Mouse (Mus musculus) 416B (cell line): ENCODE results near the gene Ankrd6.
"Not testable (repeated sequence)": the region's sequence is repeated elsewhere in the genome, so short reads cannot be mapped to it uniquely, and the experiment has no call there.

Experiments used
- DNase-seq: peaks from one replicate; pipeline ENCODE4 v3.0.0; 2011; ENCODE audit warnings: low read depth

Ankrd6 gene

DNA sequence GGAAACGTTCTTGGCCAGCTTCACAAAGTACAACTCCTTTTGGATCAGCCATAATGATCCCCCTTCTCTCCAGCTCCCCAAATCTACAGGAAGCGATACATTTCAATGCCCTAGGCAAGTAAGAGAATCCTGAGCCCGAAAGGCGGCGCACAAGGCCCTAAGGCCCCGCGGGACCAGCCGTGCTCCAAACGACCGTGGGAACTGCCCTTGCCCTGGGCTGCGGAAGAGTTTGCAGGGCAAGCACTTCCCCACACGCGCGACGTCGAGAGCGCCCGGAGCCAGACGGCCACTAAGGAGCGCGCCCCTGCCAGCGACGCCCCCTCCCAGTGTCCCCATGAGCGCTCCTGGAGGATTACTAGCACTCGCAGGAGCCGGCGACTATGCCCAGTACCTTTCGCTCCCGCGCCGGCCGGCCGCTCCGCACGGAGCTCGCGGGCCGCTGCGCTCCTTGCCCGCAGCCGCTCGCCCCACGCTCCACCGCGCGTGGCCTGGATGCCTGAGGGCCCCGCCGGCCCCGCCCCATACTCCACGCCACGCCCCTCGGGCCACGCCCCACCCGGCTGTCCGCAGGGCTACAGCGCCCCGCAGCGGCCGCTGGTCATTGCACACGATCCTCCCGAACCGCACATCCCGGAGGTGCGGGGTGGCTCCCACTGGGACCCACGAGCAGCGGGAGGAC, at the start of gene Ankrd6:
Gene Ankrd6 (minus strand): TSS at position 486 of the 679 bp plus-strand sequence.
- no peak for DNase-seq

DNA sequence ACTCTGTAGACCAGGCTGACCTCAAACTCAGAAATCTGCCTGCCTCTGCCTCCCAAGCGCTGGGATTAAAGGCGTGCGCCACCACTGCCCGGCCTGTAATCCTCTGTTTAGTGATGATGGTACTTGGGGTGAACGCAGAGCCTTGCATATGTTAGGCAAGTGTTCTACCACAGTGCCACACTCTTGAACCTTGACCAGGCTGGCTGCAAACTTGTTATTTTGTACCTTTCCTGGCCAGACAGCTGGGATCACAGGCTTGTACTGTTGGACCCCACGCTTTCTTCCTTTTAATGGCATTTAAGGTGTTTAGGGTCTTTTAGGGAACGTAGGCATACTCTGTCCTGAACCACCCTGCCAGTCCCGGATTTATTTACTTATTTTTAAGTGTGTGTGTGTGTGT, 48.4 kb upstream of the Ankrd6 start:
- DNase-seq: no peak

DNA sequence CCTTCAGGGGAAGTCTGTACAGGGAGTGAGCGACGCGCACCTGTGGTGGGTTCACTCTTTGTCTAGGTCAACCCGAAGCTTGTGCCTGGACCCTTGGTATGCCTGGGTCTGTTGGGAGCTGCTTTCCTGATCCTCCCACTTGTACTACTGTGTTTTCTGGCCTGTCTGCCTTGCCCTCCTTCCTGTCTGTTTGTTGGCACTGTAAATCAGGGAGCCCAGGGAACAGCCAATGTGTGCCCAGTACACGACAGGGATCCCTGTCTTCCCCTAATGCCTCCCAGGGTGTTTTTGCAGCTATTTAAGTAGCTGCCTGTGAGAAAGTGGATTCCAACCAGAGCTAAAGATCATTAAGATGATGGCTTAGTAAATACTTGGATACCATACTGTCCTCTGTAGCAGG, 46.9 kb upstream of the Ankrd6 start:
- no peak for DNase-seq

DNA sequence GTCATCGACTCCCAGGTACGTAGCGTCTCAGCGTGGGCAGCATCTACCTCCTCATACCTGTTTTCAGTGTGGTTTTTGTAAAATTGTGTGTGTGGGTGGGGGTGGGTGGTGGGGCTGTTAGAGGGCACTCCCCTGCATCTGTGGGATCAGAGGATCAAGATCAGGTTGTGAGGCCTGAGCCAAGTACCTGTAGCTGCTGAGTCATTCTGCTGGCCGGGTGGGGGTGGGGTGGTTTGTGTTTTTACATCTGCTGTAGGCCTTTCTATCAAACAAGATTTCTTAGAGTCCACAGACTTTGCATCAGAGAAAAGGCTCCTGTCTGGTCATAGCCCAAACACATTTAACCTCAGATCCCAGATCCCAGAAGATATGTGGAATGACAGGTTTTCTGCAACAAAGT, 45.4 kb upstream of the Ankrd6 start:
- no peak for DNase-seq

DNA sequence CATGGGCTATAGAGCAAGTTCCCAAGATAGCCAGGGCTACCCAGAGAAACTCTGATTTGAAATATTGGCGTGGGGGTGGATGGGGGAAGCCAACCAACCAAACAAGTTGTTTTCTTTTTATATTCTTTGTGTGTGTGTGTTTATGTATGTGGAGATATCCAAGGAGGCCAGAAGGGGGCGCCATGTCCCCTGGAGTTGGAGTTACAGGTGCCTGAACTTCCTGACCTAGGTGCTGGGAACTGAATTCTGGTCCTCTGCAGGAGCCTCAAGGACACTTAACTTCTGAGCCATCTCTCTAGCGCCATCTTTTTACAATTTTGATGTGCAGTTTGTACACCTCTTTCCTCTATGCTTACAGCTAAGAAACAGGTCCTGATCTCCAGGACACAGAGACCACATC, 43.5 kb upstream of the Ankrd6 start:
- no peak for DNase-seq

DNA sequence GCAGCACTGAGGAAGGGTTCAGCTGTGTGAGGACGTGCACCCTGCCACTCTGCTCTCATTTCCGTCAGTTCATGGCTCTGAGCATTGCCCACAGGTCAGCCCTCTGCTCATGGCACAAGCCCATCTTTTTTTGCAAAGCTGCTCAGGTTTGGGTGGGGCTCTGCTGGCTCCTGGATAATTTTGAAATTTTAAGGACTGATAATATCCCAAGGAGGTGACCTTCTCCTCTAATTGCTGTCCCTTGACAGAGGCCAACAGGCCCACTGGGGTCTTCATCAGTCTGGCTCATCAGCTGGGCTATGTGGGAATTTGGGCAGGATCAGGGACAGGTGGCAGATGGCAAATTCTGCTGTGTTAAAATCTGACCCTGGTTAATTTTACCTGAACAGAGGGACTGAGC, 38.7 kb upstream of the Ankrd6 start:
- DNase-seq: no peak

DNA sequence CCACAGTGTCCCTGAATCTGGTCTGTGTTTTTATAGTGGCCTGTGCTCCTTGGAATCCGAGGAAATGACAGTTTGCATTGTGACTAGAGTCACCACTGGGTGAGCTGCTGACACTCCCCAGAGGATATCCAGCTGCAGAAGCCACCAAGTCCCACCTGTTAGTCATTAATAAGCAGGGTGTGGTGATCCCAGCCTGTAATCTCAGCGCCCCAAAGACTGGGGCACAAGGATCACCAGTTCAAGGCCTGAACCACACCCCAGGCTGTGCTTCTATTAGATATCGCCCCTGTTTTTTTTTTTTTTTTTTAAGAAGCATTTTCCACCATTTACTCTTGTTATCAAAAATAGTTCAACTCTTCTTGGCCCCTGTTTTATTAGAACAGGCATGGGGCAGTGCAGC, 36.4 kb upstream of the Ankrd6 start:
- no peak for DNase-seq

DNA sequence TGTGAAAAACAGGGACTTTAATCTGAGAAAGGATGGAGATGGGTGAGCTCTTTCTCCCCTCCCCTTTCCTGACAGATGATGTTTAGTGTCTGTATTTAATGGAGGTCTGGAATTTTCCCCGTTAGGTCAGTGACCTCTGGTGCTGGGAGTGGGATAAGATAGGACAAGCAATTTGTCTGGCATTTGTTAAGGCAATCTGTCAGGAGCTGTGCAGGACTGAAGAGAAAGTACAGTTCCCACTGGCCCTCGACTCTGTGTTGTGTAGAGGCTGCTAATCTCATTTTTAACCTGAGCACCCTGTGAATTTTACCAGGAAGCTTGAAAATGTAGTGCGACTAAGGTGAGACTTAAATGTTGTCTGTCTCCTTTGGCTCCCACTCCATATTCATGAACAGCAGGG, 35.0 kb upstream of the Ankrd6 start:
- DNase-seq: no peak

DNA sequence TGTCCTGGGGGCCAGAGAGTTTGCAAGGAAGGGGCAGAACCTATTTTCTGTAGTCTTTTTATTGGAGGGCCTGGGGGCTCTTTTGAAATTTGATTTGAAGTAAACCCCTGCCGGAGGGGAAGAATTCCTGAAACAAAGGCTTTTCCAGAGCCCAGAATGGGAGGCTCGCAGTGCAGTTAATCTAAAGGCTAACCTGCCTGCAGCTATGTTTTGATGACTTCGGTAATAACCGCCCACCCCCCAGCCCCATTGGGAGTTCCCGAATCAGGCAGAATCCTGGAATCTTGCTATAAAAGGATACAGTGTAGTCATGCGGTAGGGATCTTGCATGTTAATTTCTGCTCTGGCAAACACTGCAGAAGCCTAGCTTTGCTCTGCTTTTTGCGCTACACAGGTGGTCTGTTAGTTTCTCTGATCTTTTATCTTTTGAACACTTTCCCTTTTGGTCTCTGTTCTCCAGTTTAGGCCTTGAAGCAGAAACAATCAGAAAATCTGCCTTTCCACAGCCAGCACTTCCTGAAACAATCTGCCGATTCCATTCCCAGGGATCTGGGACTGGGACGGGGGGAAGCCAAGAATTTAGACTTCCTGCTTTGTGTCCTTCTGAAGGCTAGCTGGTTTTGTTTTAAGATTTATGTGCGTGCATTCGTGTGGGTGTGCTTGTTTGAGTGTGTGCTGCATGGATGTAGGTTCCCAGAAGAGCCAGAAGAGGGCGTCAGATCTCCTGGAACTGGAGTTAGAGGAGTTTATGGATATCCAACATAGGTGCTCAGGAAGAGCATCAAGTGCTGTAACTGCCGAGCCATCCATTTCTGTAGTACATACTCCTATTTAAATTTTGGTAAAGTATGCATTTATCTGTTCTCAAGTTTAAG, 34.4 kb upstream of the Ankrd6 start:
- DNase-seq: no peak

DNA sequence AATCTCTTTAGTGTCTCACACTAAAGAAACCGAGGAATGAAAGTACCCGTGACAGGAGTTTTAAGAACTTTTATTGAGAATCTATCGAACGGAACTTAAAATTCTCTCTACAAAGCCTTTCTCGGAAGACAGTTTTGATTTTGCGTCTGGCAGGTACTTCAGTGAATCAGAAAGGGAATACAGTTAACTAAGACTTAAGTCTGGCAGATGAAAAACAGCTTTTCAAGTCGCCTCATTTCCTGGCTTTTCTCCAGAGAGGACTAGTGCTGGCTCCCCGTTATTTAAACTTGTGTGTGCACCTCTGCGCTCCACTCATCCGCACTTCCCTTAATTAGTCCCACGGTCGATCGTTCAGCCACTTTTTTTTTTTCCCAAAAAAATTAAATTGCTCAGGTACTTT, 33.6 kb upstream of the Ankrd6 start:
- no peak for DNase-seq

DNA sequence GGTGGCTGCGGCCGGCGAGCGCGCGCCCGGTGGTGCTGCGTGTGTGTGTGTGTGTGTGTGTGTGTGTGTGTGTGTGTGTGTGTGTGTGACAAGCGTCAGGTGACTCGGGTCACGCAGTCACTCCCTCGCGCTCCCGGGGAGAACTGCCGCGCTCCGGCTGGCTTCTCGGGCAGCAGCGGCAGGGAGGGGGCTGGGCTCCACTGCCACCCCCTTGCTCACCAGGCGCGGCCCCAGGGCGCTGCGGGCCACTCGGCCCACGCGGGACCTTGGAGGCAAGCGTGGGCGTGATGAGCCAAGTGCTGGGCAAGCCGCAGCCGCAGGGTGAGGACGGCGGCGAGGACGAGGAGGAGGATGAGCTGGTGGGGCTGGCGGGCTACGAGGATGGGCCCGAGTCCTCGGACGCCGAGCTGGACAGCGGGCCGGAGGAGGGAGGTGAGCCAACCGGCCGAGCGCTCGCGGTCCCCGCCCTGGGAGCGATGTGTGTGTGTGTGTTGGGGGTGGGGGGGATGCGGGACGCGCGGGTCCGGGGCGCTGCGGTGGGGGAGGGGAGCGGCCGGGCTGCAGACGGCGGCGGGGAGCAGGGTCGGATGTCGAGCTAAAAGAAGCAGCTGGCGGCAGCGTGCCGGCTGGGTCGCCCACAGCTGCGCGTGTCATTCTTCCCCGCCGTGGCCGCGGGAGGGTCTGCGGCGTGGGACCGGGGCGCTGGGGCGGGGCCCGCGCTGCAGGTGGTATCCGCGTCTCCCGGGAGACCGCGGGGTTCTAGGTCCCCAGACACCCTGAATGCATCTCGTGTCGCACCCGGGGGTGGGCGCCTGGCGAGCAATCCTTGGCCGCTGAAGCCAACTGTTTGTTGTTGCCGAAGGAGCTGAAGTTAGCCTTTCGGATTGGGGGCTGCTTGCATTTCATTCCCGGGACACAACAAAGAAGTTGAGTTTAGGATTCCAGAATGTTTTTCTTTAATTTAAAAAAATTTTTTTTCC, 32.8 kb upstream of the Ankrd6 start:
- no peak for DNase-seq

DNA sequence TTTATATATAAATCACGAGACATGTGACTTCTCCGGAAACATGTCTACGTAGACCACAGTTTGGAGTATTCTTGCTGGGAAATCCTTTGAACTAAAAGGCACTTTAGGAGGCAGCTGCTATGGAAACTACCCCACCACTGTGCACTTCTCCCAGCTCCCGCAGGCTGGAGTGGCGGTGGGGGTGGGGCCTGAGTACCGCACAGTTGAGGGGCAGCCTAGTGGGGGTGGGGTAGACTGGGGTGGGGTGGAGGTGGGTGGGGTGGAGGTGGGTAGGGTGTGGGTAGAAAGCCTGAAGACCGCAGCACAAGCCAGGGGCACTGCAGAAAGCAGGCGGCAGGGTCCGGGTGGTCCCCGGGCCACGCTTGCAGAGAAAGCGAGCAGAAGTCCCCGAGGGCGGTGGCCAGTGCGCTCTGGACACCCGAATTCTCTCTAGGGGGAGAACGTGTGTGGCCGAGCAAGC, 32.1 kb upstream of the Ankrd6 start, which contains the start of gene Rragd:
Gene Rragd (plus strand): TSS at position 322 of the 460 bp plus-strand sequence.
- no peak for DNase-seq

DNA sequence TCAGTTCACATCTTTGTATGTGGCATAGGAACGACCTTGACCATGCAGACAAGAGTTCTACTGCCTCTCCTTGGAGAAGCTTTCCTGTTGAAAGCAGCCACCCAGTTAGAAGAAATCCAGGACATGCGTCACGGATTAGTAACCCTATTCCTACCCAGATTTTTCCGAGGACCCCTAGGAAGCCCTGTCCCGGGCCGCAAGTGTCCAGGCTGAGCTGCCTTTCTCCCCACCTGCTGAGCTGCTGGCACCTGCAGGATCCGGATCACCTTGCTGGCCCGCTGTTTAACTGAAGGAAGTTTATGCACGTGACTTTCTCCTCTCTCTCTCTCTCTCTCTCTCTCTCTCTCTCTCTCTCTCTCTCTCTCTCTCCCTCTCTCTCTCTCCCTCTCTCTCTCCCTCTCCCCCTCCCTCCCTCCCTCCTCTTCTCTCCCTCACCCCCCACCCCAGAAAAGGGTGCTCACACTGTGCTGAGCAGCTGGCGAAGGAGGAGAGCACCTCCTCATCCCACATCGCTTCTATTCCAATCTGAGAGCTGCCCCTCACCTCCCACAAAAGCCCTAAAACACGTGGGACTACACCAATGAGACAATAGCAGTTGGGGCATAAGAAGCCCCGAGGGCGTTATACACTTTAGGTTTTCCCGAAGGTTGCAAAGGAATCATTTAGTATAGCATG, 31.5 kb upstream of the Ankrd6 start:
- DNase-seq: no peak

DNA sequence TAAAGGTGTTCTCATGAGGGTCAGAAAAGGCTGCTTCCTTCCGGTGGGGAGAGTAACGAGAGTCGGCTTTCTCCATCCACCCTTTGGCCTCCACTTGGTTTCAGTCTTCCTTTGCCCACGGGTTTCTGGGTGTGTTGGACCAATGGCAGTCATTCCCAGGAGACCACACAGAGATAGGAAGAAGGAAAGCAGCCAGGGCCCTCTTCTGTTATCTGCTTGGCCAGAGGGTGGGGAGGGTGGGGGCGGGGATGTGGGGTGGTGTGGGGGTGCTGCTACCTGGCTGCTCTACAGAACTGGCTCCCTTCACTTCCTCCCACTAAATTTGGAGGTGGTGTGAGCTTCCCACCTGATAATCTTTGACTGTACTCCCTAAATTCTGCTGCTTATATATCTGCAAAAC, 31.0 kb upstream of the Ankrd6 start:
- no peak for DNase-seq

DNA sequence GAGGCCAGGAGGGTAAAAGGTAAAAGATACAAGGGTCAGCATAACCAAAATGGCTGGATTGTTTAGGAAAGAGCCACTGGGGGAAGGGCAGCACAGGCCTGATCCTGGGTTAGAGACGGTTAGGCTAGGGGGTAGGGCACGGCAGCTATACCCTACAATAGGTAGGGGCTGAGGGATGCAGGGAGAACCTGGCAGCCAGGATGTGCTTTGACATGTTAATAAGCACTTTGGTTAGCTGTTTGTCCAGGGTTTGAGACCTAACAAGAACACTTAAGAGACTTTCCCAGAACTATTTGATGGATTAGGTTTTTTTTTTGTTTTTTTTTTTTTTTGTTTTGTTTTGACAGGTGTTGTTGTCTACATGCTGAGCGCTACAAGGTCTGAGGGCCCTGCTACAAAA, 29.4 kb upstream of the Ankrd6 start:
- no peak for DNase-seq

DNA sequence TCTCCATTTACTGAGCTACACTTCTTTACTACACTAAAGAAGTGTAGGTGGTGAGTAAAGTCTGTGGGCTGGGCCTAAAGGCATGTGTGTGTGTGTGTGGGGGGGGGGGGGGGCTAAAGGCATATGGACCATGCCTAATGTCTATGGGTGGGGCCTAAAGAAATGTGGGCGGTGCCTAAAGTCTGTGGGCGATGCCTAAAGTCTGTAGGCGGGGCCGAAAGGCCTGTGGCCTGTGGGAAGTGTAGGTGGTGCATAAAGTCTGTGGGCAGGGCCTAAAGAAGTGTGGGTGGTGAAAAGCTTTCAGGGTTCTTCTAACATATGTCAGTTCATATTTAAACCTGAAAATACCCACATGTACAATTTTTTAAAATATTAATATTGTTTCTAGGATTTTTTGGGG, 26.7 kb upstream of the Ankrd6 start:
- no peak for DNase-seq

DNA sequence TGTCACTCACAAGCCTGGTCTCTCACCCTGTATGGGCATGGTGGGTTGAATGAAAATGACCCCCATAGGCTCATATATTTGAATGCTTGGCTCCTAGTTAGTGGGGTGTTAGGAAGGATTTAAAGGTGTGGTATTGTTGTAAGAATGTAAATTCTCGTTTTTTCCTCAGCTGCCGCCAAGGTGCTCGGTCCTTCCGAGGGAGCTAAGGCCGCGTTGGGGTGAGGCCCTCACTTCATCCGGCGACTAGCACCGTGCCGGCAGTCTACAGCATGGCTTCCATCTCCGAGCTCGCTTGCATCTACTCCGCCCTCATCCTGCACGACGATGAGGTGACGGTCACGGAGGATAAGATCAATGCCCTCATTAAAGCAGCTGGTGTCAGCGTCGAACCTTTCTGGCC, 14.0 kb upstream of the Ankrd6 start:
- not testable (repeated sequence) for DNase-seq

DNA sequence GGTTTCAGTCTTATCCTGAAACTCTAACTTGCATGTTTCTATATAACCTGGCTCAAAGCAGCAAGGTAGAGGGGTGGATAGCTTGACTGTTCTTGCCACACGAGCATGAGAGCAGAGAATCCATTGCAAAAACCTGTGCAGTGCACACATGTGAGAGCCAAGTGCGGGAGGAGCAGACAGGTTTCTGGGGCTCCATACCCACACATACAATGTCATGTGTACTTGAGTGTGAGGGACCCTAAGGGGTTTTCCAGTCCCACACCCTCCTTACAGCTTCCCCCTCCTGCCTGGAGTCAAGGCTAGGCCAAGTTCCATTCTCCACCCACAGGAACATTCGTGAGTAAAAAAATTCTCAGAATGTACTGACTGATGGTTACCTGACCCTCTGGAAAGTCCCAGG, 10.8 kb upstream of the Ankrd6 start:
- DNase-seq: no peak

DNA sequence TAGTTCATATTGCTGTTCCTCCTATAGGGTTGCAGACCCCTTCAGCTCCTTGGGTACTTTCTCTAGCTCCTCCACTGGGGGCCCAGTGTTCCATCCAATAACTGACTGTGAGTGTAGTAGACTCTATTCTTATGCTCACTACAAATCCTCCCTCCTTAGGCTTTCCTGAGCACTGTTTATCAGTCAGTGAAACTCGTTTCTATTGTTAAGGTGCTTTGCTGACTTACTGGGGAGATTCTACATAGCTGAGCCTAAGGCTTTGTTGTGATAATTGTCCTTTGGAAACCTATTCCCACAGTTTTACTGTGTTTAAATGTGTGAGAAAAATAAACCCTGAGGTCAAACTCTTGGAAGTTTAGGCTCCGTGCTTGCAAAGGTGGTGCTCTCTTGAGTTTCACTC, 5.8 kb upstream of the Ankrd6 start:
- no peak for DNase-seq

DNA sequence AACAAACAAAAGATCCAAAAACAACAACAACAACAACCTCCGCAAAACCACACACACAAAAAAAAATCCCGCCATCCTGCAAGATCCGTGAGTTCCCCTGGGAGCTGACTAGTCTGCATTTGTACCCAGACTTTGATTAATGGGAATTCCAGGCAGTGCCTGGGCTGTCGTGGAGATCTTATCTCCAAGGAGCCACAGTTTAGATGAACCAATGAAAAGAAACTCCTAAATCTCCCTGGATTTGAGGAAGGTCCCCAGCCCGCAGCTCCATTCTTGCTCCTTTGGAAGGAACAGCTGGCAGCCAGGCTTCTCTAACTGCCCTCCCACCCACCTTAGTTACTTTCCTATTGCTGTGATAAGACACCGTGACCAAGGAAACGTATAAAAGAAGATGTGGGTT, 2.0 kb upstream of the Ankrd6 start:
- no peak for DNase-seq

DNA sequence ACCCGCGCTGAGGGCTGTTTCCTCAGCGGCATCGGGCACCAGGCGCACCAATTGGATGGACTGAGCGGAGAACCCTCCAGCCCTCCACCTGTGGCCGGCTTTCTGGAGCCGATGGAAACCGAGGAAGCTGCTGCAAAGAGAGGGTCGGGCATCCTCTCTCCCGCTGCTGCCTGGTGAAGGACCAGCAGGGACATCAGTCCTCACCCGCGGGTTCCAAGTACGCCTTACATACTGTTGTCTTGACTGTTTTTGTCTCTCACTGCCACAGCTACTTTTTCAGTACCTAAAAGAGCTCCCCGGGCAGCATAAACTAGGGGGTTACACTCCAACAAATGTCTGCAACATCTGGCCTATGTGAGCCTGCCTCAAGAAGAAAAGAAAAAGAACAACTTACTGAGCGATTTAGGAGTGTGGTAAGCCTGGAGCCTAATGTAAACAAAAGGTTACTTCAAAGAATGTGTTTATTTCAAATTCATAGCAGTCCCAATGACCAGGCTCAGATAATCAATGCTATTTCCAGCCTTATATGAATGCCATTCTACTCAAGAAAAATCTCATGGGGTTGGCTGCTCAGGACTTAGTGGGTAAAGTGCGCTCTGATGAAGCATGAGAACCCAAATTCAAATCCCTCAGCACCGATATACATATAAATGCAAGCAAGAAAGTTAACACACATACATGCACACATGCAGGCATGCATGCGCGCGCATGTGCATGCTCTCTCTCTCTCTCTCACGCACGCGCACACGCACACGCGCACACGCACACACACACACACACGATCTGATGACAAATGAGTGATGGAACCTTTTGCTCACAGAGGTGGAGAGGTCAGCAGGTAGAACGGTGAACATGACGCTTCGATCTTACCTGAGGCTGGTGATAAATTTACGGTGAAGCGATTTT, 647 bp upstream of the Ankrd6 start:
- no peak for DNase-seq
